Mouse (Mus musculus) megakaryocyte, embryonic 14.5 days (primary cell): ENCODE results near the gene Junb.

Source experiments
- FLI1 ChIP-seq: IDR thresholded peaks from 2 replicates; pipeline ENCODE4 v1.6.1; 2012; ENCODE audit warnings: low read length, inconsistent platforms, mixed read lengths
- GATA1 ChIP-seq: IDR thresholded peaks from 3 replicates; pipeline ENCODE4 v1.6.1; 2012; ENCODE audit warnings: mixed read lengths, low read length, inconsistent platforms, borderline replicate concordance

GRCm38 (mm10) chr8:85014431-85014830 lies 35.9 kb upstream of the Junb start, which contains the start of gene Best2:
- TF ChIP-seq GATA1: no peak
- no peak for TF ChIP-seq FLI1
